Mouse (Mus musculus) heart, adult 8-10 months (tissue): Measurements from ENCODE around the gene Tsga10. TPM values are rescaled to one million over a fixed set of nuclear protein-coding genes. Genes with fewer than 3 reads are reported as not detected.
"Not testable (repeated sequence)": the region's sequence is repeated elsewhere in the genome, so short reads cannot be mapped to it uniquely, and the experiment has no call there.

ENCODE experiments used
- DNase-seq: peaks from one replicate; pipeline ENCODE4 v3.0.0; 2022; ENCODE audit warnings: low spot score
- total RNA-seq, 4 experiments: library from RNA; stranded (reverse); gene quantifications; 2 replicates each; pipeline ENCODE4 v1.2.4; 2022

The Tsga10 gene
- total RNA-seq, 4 experiments from 2014 or later, result 3.7 to 4.3 (median 4.0) TPM

- DNase-seq, result no peak
Observed at GRCm38 (mm10) chr1:37719761-37720640, 146.2 kb downstream of the Tsga10 start, which contains the start of gene 2010300C02Rik. TSS of gene 2010300C02Rik (minus strand) at chr1:37720085.

GRCm38 (mm10) chr1:37719030-37719723 is 147.1 kb downstream of the Tsga10 start:
- no peak for DNase-seq

- DNase-seq, result no peak
Observed at GRCm38 (mm10) chr1:37718516-37718915, 147.7 kb downstream of the Tsga10 start.

- no peak for DNase-seq
Observed at GRCm38 (mm10) chr1:37717415-37718195, 148.6 kb downstream of the Tsga10 start.

- not testable (repeated sequence) for DNase-seq
Observed at GRCm38 (mm10) chr1:37712357-37712737, 153.9 kb downstream of the Tsga10 start.

GRCm38 (mm10) chr1:37711596-37712356 is 154.5 kb downstream of the Tsga10 start:
- DNase-seq, result no peak

- no peak for DNase-seq
Observed at GRCm38 (mm10) chr1:37711082-37711481, 155.1 kb downstream of the Tsga10 start.

GRCm38 (mm10) chr1:37709736-37710135 is 156.5 kb downstream of the Tsga10 start:
- DNase-seq, result no peak

- peak; percentile 34 for DNase-seq
Observed at GRCm38 (mm10) chr1:37708270-37708955, 157.8 kb downstream of the Tsga10 start.

Other genes with a start within 250 kb of the Tsga10 start
- 1 to 10 TPM; 1.1 to 3.0 (median 2.0) TPM for gene 2010300C02Rik, start 146.3 kb downstream of the Tsga10 start, total RNA-seq
- 10 to 100 TPM; 12.8 to 16.5 (median 13.7) TPM for gene Lipt1, start 5.3 kb upstream of the Tsga10 start, total RNA-seq
- 1 to 10 TPM; 2.9 to 4.1 (median 3.5) TPM for gene Mitd1, start 24.0 kb upstream of the Tsga10 start, total RNA-seq
- 100 to 1,000 TPM; 398 to 451 (median 428) TPM for gene Mrpl30, start 24.0 kb upstream of the Tsga10 start, total RNA-seq
- not detected for gene Lyg2, start 50.1 kb upstream of the Tsga10 start, total RNA-seq
- not detected for gene Lyg1, start 91.3 kb upstream of the Tsga10 start, total RNA-seq
- 10 to 100 TPM; 54.6 to 63.0 (median 59.3) TPM for gene Txndc9, start 131.5 kb upstream of the Tsga10 start, total RNA-seq
- 10 to 100 TPM; 51.0 to 57.4 (median 54.5) TPM for gene Eif5b, start 131.6 kb upstream of the Tsga10 start, total RNA-seq